Mouse (Mus musculus) forebrain, embryonic 14.5 days (tissue): ENCODE measurements around the gene Cdh12. TPM values are rescaled to one million over a fixed set of nuclear protein-coding genes. Genes with fewer than 3 reads are reported as not detected.

Experiments used
- ATAC-seq: fragments of 200-750 bp; cut with Nextera tagmentation; 2 replicates; pipeline ENCODE4 v1.8.0; 2017; ENCODE audit warnings: mild to moderate bottlenecking, moderate library complexity
- DNase-seq: peaks from one replicate; pipeline ENCODE4 v3.0.0-alpha.2; 2015; ENCODE audit warnings: low spot score
- H3K27ac ChIP-seq: fragments of 300-500 bp; sonication (generic); 2 replicates; pipeline ENCODE4 v1.5.1; 2014; ENCODE audit warnings: low read depth, mild to moderate bottlenecking, control low read depth, low read length, moderate library complexity
- H3K27me3 ChIP-seq: fragments of 300-500 bp; sonication (generic); replicated peaks from 2 replicates; pipeline ENCODE4 v1.6.1; 2014; ENCODE audit warnings: low read length, control low read depth, mixed read lengths; ENCODE audit not compliant: control insufficient read depth, insufficient read depth
- H3K36me3 ChIP-seq: fragments of 300-500 bp; sonication (generic); 2 replicates; pipeline ENCODE4 v1.6.1; 2014; ENCODE audit warnings: low read length, control low read depth; ENCODE audit not compliant: control insufficient read depth, insufficient read depth
- H3K4me1 ChIP-seq: fragments of 300-500 bp; sonication (generic); 2 replicates; pipeline ENCODE4 v1.6.1; 2014; ENCODE audit warnings: antibody characterized with exemption, low read length, control low read depth; ENCODE audit not compliant: control insufficient read depth, insufficient read depth
- H3K4me2 ChIP-seq: fragments of 300-500 bp; sonication (generic); 2 replicates; pipeline ENCODE4 v1.6.1; 2014; ENCODE audit warnings: mild to moderate bottlenecking, control low read depth, low read length
- H3K4me3 ChIP-seq: fragments of 300-500 bp; sonication (generic); 2 replicates; pipeline ENCODE4 v1.5.1; 2014; ENCODE audit warnings: low read depth, low read length, control low read depth
- H3K9ac ChIP-seq: fragments of 300-500 bp; sonication (generic); 2 replicates; pipeline ENCODE4 v1.6.1; 2014; ENCODE audit warnings: mild to moderate bottlenecking, low read length, control low read depth, moderate library complexity
- H3K9me3 ChIP-seq: fragments of 300-500 bp; sonication (generic); replicated peaks from 2 replicates; pipeline ENCODE4 v1.6.1; 2016; ENCODE audit warnings: low read length, control low read depth, mixed read lengths; ENCODE audit not compliant: control insufficient read depth
- WGBS: fragments of 180-500 bp; shearing (Covaris S2); extraction: QIAGEN DNeasy Blood & Tissue Kit; methylation state at CpG from one replicate; pipeline ENCODE4 v1.1.7; 2014; 5-methylcytosine and 5-hydroxymethylcytosine counted together
- polyA plus RNA-seq: library from polyadenylated mRNA; unstranded; fragments of >200 nt; fragmentation: Nextera tagmentation; extraction: Ambion mirVana; gene quantifications from 2 replicates; pipeline ENCODE4 v1.2.1, GENCODE M21; 2014

Cdh12 gene
- polyA plus RNA-seq, 1 experiment from 2014 or later: 2.3 TPM

GRCm38 (mm10) chr15:20796999-20797398 is 347.9 kb downstream of the Cdh12 start:
- DNase-seq (peak; percentile 42), ATAC-seq (no peak)
- Histone ChIP-seq H3K4me2 (no peak overlapping the region), H3K4me1 (0 out of 2 replicates have a peak, but pooled peaks cover 3% of the 10 kb centered on the region), H3K36me3 (no peaks in the 10 kb centered on the region), H3K9ac (no peak overlapping the region), H3K9me3 (no peaks in the 10 kb centered on the region), H3K27me3 (no peaks in the 10 kb centered on the region), H3K27ac (no peak overlapping the region), H3K4me3 (no peak overlapping the region)
- 11% methylated on average over 4 of the region's 4 CpGs for WGBS

DNA sequence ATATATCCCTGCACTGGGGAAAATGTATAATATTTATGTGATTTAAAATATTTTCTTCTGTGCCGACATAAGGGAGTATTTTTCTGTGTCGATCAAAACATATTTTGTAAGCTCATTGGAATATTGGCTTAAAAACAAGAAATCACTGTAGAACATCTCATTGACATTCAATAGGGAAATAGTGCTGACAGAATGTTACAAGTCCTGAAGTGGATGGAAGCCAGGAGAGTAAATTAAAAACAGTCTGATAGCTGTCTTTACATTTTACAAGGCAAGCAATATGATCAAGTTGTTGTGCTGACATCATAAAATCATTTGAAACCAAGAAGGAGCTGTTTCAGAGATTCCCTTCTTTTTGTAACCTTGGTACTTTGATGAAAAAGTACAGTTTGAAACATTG is 349.5 kb downstream of the Cdh12 start:
- ATAC-seq (0 out of 2 replicates have a peak, but pooled peaks have one; percentile 40), DNase-seq (peak; percentile 64)
- no peaks in the 10 kb centered on the region for H3K27me3 ChIP-seq
- WGBS: 82% methylated on average over 2 of the region's 2 CpGs
- no peak overlapping the region for H3K27ac ChIP-seq
- 0 out of 2 replicates have a peak, but pooled peaks cover 3% of the 10 kb centered on the region for H3K4me1 ChIP-seq
- no peaks in the 10 kb centered on the region for H3K9me3 ChIP-seq
- H3K4me2 ChIP-seq: no peak overlapping the region
- H3K36me3 ChIP-seq: no peaks in the 10 kb centered on the region
- H3K4me3 ChIP-seq: no peak overlapping the region
- H3K9ac ChIP-seq: no peak overlapping the region

- Histone ChIP-seq H3K27ac (no peak overlapping the region), H3K4me3 (no peak overlapping the region), H3K9ac (no peak overlapping the region), H3K4me2 (no peak overlapping the region), H3K36me3 (no peaks in the 10 kb centered on the region), H3K4me1 (no peaks in the 10 kb centered on the region), H3K9me3 (no peaks in the 10 kb centered on the region), H3K27me3 (no peaks in the 10 kb centered on the region)
- ATAC-seq (no peak), DNase-seq (no peak)
- WGBS: 86% methylated on average over 1 of the region's 1 CpGs
Measured at GRCm38 (mm10) chr15:20835887-20836286, 386.8 kb downstream of the Cdh12 start.

- Histone ChIP-seq H3K36me3 (no peaks in the 10 kb centered on the region), H3K9me3 (no peaks in the 10 kb centered on the region), H3K27me3 (no peaks in the 10 kb centered on the region), H3K4me1 (no peaks in the 10 kb centered on the region), H3K4me3 (no peak overlapping the region), H3K27ac (no peak overlapping the region), H3K4me2 (no peak overlapping the region), H3K9ac (no peak overlapping the region)
- no peak for ATAC-seq
- 83% methylated on average over 3 of the region's 3 CpGs for WGBS
- DNase-seq: no peak
Measured at GRCm38 (mm10) chr15:20836991-20837390, 387.9 kb downstream of the Cdh12 start.

DNA sequence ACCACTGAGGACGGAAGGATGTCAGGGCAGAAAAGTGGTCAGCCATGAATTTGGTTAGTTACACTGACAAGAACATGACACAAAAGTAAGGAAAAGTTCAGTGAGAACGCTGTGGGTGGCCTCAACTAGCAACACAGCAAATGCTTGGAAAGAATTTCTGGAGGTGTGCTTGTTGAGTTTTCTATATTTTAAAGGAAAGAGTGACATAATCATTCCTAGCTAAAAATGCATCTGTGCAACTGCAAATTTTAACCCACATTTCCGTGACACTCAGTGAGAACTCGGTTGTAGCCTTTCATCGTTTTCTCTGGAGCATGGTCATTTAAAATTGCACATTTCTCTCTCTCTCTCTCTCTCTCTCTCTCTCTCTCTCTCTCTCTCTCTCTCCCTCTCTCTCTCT is 392.4 kb downstream of the Cdh12 start:
- Histone ChIP-seq H3K9ac (no peak overlapping the region), H3K4me1 (no peaks in the 10 kb centered on the region), H3K4me3 (no peak overlapping the region), H3K4me2 (no peak overlapping the region), H3K27me3 (no peaks in the 10 kb centered on the region), H3K36me3 (no peaks in the 10 kb centered on the region), H3K9me3 (no peaks in the 10 kb centered on the region), H3K27ac (no peak overlapping the region)
- WGBS: 91% methylated on average over 5 of the region's 5 CpGs
- ATAC-seq (no peak), DNase-seq (no peak)

DNA sequence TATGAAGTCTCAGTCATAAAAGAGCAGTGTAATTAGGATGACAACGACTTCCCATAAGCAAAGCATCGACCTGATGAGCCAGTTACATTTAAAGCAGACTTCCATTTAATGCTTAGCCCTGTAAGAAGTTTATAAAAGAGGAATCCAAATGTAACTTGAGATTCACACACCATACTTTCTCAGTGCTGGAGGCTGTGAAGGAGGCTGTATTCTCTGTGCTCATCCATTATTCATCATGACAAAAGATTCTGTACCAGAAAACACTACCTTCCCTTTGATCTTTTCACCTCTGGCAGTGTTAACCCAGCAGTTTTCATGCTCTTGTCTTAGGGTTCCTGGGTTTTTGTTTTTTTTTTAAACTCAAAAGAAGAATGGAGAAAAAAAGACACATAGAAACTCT is 414.0 kb downstream of the Cdh12 start:
- no peak overlapping the region for H3K4me3 ChIP-seq
- H3K4me2 ChIP-seq: no peak overlapping the region
- no peaks in the 10 kb centered on the region for H3K4me1 ChIP-seq
- no peak overlapping the region for H3K9ac ChIP-seq
- WGBS: 60% methylated on average over 2 of the region's 2 CpGs
- no peaks in the 10 kb centered on the region for H3K36me3 ChIP-seq
- H3K27me3 ChIP-seq: no peaks in the 10 kb centered on the region
- DNase-seq (no peak), ATAC-seq (no peak)
- H3K9me3 ChIP-seq: no peaks in the 10 kb centered on the region
- H3K27ac ChIP-seq: no peak overlapping the region

- Histone ChIP-seq H3K9me3 (no peaks in the 10 kb centered on the region), H3K4me1 (no peaks in the 10 kb centered on the region), H3K4me2 (no peak overlapping the region), H3K9ac (no peak overlapping the region), H3K36me3 (no peaks in the 10 kb centered on the region), H3K27ac (no peak overlapping the region), H3K27me3 (no peaks in the 10 kb centered on the region), H3K4me3 (no peak overlapping the region)
- DNase-seq: no peak
- ATAC-seq: no peak
- 88% methylated on average over 1 of the region's 1 CpGs for WGBS
Measured at GRCm38 (mm10) chr15:20872518-20872917, 423.5 kb downstream of the Cdh12 start.

DNA sequence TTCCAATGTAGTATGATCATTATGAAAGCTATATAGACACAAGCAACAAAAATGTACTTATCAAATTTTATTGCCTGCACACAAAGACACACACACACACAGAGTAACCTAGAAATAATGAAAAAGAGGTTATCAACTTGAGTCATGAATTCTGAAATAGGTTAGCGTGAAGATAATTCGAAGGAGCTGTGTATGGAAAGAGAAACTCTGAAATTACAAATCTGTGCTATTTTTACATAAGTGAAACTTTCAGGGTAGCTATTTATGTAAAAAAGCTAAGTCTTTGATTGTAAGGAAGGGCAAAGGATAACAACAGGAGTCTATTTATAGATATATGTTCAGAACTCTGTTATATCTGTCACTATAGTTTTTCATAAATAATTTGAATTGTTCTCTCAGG is 427.9 kb downstream of the Cdh12 start:
- H3K36me3 ChIP-seq: no peaks in the 10 kb centered on the region
- no peak for DNase-seq
- H3K27ac ChIP-seq: no peak overlapping the region
- H3K9me3 ChIP-seq: no peaks in the 10 kb centered on the region
- WGBS: 93% methylated on average over 2 of the region's 2 CpGs
- H3K4me1 ChIP-seq: no peaks in the 10 kb centered on the region
- H3K4me3 ChIP-seq: no peak overlapping the region
- H3K9ac ChIP-seq: no peak overlapping the region
- H3K27me3 ChIP-seq: no peaks in the 10 kb centered on the region
- no peak for ATAC-seq
- H3K4me2 ChIP-seq: no peak overlapping the region

DNA sequence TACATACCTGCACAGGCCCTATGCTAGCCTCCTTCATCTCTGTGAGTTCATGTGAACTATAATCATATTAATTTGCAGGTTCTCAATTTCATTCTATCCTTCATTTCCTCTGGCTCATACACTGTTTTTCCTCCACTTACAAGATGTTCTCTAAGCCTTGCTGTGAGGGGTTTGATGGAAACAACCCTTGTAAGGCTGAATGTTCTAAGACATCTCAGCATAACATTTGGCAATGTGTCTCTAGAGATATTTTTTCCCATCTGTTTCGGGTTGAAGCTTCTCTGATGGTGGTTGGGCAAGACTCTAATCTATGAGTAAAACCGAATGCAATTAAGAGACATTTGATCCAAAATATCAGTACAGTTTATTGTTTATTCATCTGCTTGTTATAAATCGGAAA is 444.4 kb downstream of the Cdh12 start:
- no peak overlapping the region for H3K9ac ChIP-seq
- H3K27me3 ChIP-seq: no peaks in the 10 kb centered on the region
- no peaks in the 10 kb centered on the region for H3K4me1 ChIP-seq
- no peak overlapping the region for H3K4me2 ChIP-seq
- DNase-seq: no peak
- no peaks in the 10 kb centered on the region for H3K9me3 ChIP-seq
- H3K27ac ChIP-seq: no peak overlapping the region
- H3K4me3 ChIP-seq: no peak overlapping the region
- 88% methylated on average over 3 of the region's 3 CpGs for WGBS
- no peak for ATAC-seq
- H3K36me3 ChIP-seq: no peaks in the 10 kb centered on the region
